In the genomic region with DNA sequence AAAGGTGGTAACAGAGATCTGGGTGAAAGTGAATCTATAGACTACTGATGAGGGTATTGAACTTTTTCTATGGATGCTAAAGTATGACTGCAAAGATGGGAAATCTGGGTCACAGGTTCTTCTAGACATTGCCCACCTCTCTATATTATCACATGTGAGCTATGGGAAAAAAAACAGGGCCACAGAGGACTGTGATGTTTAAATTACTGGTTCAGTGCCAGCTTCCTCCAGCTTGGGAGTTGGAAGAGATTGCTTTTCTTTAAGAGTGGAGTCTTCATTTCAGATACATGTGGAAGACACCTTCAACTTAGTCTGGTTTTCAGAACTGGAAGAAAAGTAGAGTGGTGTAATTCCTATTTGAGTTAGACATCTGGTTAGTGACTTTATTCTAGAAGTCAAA, we compare ENCODE assay signal across 24 mouse cellular contexts. TPM values are rescaled to one million over a fixed set of nuclear protein-coding genes. Genes with fewer than 3 reads are reported as not detected.
"Had no signal": no experiment of that assay in that cellular context is flagged by ENCODE, and none has a peak within 500 bp of the region (broad histone marks: within the 10 kb centered on the region; RNA-seq: fewer than 3 reads in every experiment).

A gene (plus strand): TSS at position 301 of the 400 bp plus-strand sequence.

- H3K9me3 ChIP-seq: neural tube, embryonic 13.5 days; neural tube, embryonic 15.5 days; stomach, embryonic 15.5 days had no signal

- H3K4me2 ChIP-seq: neural tube, embryonic 13.5 days; neural tube, embryonic 15.5 days; stomach, embryonic 15.5 days had no signal

- H3K27me3 ChIP-seq: neural tube, embryonic 13.5 days; neural tube, embryonic 15.5 days; stomach, embryonic 15.5 days had no signal

- H3K27ac ChIP-seq: neural tube, embryonic 13.5 days; neural tube, embryonic 15.5 days; stomach, embryonic 15.5 days; stomach, postnatal 0 days had no signal

- H3K36me3 ChIP-seq: neural tube, embryonic 13.5 days; neural tube, embryonic 15.5 days; stomach, embryonic 15.5 days had no signal

- DNase-seq: retina, postnatal 1 day; right cerebral cortex, adult 18-20 months; right cerebral cortex, postnatal 14 days; right cerebral cortex, postnatal 25 days; right cerebral cortex, postnatal 4 days; spleen, adult 18-20 months; thymus, adult 18-20 months; thymus, adult 2 months; thymus, postnatal 14 days; thymus, postnatal 25 days; thymus, postnatal 36 days; thymus, postnatal 4 days had no signal

- H3K9ac ChIP-seq: neural tube, embryonic 13.5 days; neural tube, embryonic 15.5 days; stomach, embryonic 15.5 days had no signal

- H3K4me1 ChIP-seq: neural tube, embryonic 13.5 days; neural tube, embryonic 15.5 days; stomach, embryonic 15.5 days had no signal

- H3K4me3 ChIP-seq: neural tube, embryonic 13.5 days; neural tube, embryonic 15.5 days; stomach, embryonic 15.5 days had no signal

RNA-seq across cellular contexts. Expression of the gene that starts here (rescaled TPM):
- polyA plus RNA-seq: neural tube, embryonic 13.5 days; neural tube, embryonic 14.5 days; neural tube, embryonic 15.5 days; small intestine, adult 2 months; spleen, adult 2 months; stomach, embryonic 14.5 days; stomach, embryonic 15.5 days; stomach, embryonic 16.5 days; stomach, postnatal 0 days; testis, adult 2 months; thymus, adult 2 months; thymus, postnatal 0 days; urinary bladder, adult 2 months had no signal
